Mouse (Mus musculus) adrenal gland, postnatal 25 days (tissue): ENCODE measurements at regions not wholly inside any gene's neighbourhood (a gene's known extent, or its start where the extent isn't known, plus 50 kb on each side); places are given as distances from the start of the nearest gene placed in this dataset.

Experiments used
- DNase-seq: peaks from one replicate; pipeline ENCODE4 v3.0.0; 2021; ENCODE audit warnings: mixed read lengths

GRCm38 (mm10) chr2:11416122-11416521, 137.8 kb downstream of the Pfkfb3 start:
- DNase-seq: no peak

GRCm38 (mm10) chr2:11412521-11412920, 141.4 kb downstream of the Pfkfb3 start:
- DNase-seq: no peak

GRCm38 (mm10) chr2:11408497-11408896, 145.4 kb downstream of the Pfkfb3 start:
- no peak for DNase-seq

- DNase-seq: no peak
Observed at GRCm38 (mm10) chr2:11406103-11406615, 147.7 kb downstream of the Pfkfb3 start.

GRCm38 (mm10) chr2:11402218-11402848, 151.5 kb downstream of the Pfkfb3 start:
- DNase-seq: no peak

- no peak for DNase-seq
Observed at GRCm38 (mm10) chr2:11399411-11399810, 154.5 kb downstream of the Pfkfb3 start.

GRCm38 (mm10) chr2:11398949-11399348, 154.9 kb downstream of the Pfkfb3 start:
- DNase-seq: no peak

GRCm38 (mm10) chr2:11398391-11398790, 155.5 kb downstream of the Pfkfb3 start:
- DNase-seq: no peak

- no peak for DNase-seq
Observed at GRCm38 (mm10) chr2:11396835-11397234, 157.0 kb downstream of the Pfkfb3 start.

GRCm38 (mm10) chr2:11394675-11395349, 159.1 kb downstream of the Pfkfb3 start:
- DNase-seq: no peak

GRCm38 (mm10) chr2:11391725-11392124, 162.2 kb downstream of the Pfkfb3 start:
- no peak for DNase-seq

- DNase-seq: no peak
Observed at GRCm38 (mm10) chr2:11390667-11391334, 163.1 kb downstream of the Pfkfb3 start.

- DNase-seq: no peak
Observed at GRCm38 (mm10) chr2:11387623-11388022, 166.3 kb downstream of the Pfkfb3 start.

- DNase-seq: no peak
Observed at GRCm38 (mm10) chr2:11383815-11384214, 170.1 kb downstream of the Pfkfb3 start.

- DNase-seq: peak; percentile 12
Observed at GRCm38 (mm10) chr2:11377213-11377612, 176.7 kb downstream of the Pfkfb3 start.

GRCm38 (mm10) chr2:11375726-11376454, 178.0 kb downstream of the Pfkfb3 start:
- no peak for DNase-seq

GRCm38 (mm10) chr2:11375092-11375491, 178.8 kb downstream of the Pfkfb3 start:
- peak; percentile 27 for DNase-seq

- no peak for DNase-seq
Observed at GRCm38 (mm10) chr2:11370273-11370672, 183.6 kb downstream of the Pfkfb3 start.

- DNase-seq: no peak
Observed at GRCm38 (mm10) chr2:11367319-11367718, 186.6 kb downstream of the Pfkfb3 start.

- no peak for DNase-seq
Observed at GRCm38 (mm10) chr2:11365815-11366214, 188.1 kb downstream of the Pfkfb3 start.

- no peak for DNase-seq
Observed at GRCm38 (mm10) chr2:11365371-11365770, 188.5 kb downstream of the Pfkfb3 start.

GRCm38 (mm10) chr2:11364111-11364510, 189.8 kb downstream of the Pfkfb3 start:
- no peak for DNase-seq

- DNase-seq: no peak
Observed at GRCm38 (mm10) chr2:11363061-11363464, 190.8 kb downstream of the Pfkfb3 start.
